In genomic region chr4:7452678-7453077, GRCm38 (mm10) we compare ENCODE assay signal across 14 mouse cellular contexts.
"Had no signal": no experiment of that assay in that cellular context is flagged by ENCODE, and none has a peak within 500 bp of the region (broad histone marks: within the 10 kb centered on the region; RNA-seq: fewer than 3 reads in every experiment).

No protein-coding gene starts in this region.

- H3K9me3 ChIP-seq: limb, embryonic 13.5 days; neural tube, embryonic 13.5 days; stomach, embryonic 15.5 days had no signal

- H3K36me3 ChIP-seq: limb, embryonic 13.5 days; neural tube, embryonic 13.5 days; stomach, embryonic 15.5 days had no signal

- H3K27me3 ChIP-seq: limb, embryonic 13.5 days; neural tube, embryonic 13.5 days; stomach, embryonic 15.5 days had no signal

- H3K4me2 ChIP-seq: limb, embryonic 13.5 days; neural tube, embryonic 13.5 days; stomach, embryonic 15.5 days had no signal

- H3K4me3 ChIP-seq: layer of hippocampus, adult 2 months; limb, embryonic 13.5 days; neural tube, embryonic 13.5 days; stomach, embryonic 15.5 days had no signal

- ATAC-seq: intestine, postnatal 0 days had no signal

- H3K4me1 ChIP-seq: limb, embryonic 13.5 days; stomach, embryonic 15.5 days had no signal

- DNase-seq: kidney, adult 9 months; kidney, postnatal 36 days; lung, adult 18-20 months; retina, postnatal 1 day; right cerebral cortex, postnatal 4 days; spleen, adult 18-20 months; thymus, postnatal 4 days had no signal

- H3K27ac ChIP-seq: kidney, postnatal 0 days; layer of hippocampus, adult 2 months; limb, embryonic 13.5 days; liver, embryonic 14.5 days; neural tube, embryonic 13.5 days; stomach, embryonic 15.5 days had no signal

- H3K9ac ChIP-seq: limb, embryonic 13.5 days; liver, embryonic 14.5 days; neural tube, embryonic 13.5 days; stomach, embryonic 15.5 days had no signal
